Mouse (Mus musculus) kidney, postnatal 0 days (tissue): ENCODE measurements around the gene Arntl2. TPM values are rescaled to one million over a fixed set of nuclear protein-coding genes. Genes with fewer than 3 reads are reported as not detected.

Experiments used
- ATAC-seq: fragments of 200-750 bp; cut with Nextera tagmentation; replicated peaks from 2 replicates; pipeline ENCODE4 v1.8.0; 2017; ENCODE audit warnings: low read depth, moderate number of reproducible peaks, moderate TSS enrichment, moderate library complexity; ENCODE audit not compliant: low FRiP score
- DNase-seq: peaks from one replicate; pipeline ENCODE4 v3.0.0-alpha.2; 2016; ENCODE audit warnings: low spot score
- H3K27ac ChIP-seq: fragments of 300-500 bp; sonication (generic); 2 replicates; pipeline ENCODE4 v1.5.1; 2014; ENCODE audit warnings: mild to moderate bottlenecking
- H3K27me3 ChIP-seq: fragments of 300-500 bp; sonication (generic); 2 replicates; pipeline ENCODE4 v1.6.1; 2014; ENCODE audit warnings: low read length, mixed read lengths; ENCODE audit not compliant: insufficient read depth
- H3K36me3 ChIP-seq: fragments of 300-500 bp; sonication (generic); 2 replicates; pipeline ENCODE4 v1.6.1; 2014; ENCODE audit warnings: low read length, mixed read lengths; ENCODE audit not compliant: insufficient read depth
- H3K4me1 ChIP-seq: fragments of 300-500 bp; sonication (generic); replicated peaks from 2 replicates; pipeline ENCODE4 v1.6.1; 2014; ENCODE audit warnings: antibody characterized with exemption, low read length, mixed read lengths; ENCODE audit not compliant: insufficient read depth
- H3K4me2 ChIP-seq: fragments of 300-500 bp; sonication (generic); 2 replicates; pipeline ENCODE4 v1.6.1; 2014; ENCODE audit warnings: mild to moderate bottlenecking, low read length, moderate library complexity, mixed read lengths
- H3K4me3 ChIP-seq: fragments of 300-500 bp; sonication (generic); replicated peaks from 2 replicates; pipeline ENCODE4 v1.5.1; 2014; ENCODE audit warnings: low read depth, low read length
- H3K9ac ChIP-seq: fragments of 300-500 bp; sonication (generic); 2 replicates; pipeline ENCODE4 v1.6.1; 2014; ENCODE audit warnings: low read depth, low read length
- H3K9me3 ChIP-seq: fragments of 300-500 bp; sonication (generic); replicated peaks from 2 replicates; pipeline ENCODE4 v1.6.1; 2016; ENCODE audit warnings: low read length, inconsistent platforms, mixed read lengths
- CTCF ChIP-seq: IDR thresholded peaks from 2 replicates; pipeline ENCODE4 v1.5.1; 2016; ENCODE audit warnings: antibody characterized with exemption, low read depth, mild to moderate bottlenecking, moderate library complexity
- WGBS: fragments of 180-500 bp; shearing (Covaris S2); extraction: QIAGEN DNeasy Blood & Tissue Kit; methylation state at CpG from one replicate; pipeline ENCODE4 v1.1.7; 2014; 5-methylcytosine and 5-hydroxymethylcytosine counted together
- polyA plus RNA-seq: library from polyadenylated mRNA; unstranded; fragments of >200 nt; fragmentation: Nextera tagmentation; extraction: Ambion mirVana; gene quantifications from 2 replicates; pipeline ENCODE4 v1.2.1, GENCODE M21; 2015

Gene Arntl2
- polyA plus RNA-seq, 1 experiment from 2014 or later: 1.2 TPM

DNA sequence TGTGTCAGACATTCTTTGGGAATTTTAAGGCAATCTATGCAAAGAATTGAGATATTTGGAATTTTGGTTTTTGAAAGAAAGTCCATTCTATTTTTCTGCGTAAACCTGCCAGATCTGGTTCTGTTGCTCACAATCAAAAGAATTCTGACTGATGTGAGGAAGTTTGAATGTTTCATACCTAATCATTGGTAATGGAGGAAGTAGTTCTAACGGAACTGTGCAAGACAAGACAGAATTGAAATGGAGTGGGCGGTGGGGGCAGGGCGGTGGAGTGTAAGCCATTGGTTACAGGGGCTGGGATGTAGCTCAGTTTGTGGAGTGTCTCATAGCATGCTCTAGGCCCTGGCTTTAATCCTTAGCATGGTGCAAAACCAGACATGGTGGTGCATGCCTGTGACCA, 76.1 kb downstream of the Arntl2 start:
- ATAC-seq (no peak), DNase-seq (no peak)
- 91% methylated on average over 4 of the region's 4 CpGs for WGBS
- Histone ChIP-seq H3K27me3 (no peaks in the 10 kb centered on the region), H3K4me2 (no peak overlapping the region), H3K9ac (no peak overlapping the region), H3K36me3 (no peaks in the 10 kb centered on the region), H3K27ac (no peak overlapping the region), H3K9me3 (no peaks in the 10 kb centered on the region), H3K4me3 (no peak overlapping the region), H3K4me1 (no peaks in the 10 kb centered on the region)
- TF ChIP-seq CTCF: no peak

DNA sequence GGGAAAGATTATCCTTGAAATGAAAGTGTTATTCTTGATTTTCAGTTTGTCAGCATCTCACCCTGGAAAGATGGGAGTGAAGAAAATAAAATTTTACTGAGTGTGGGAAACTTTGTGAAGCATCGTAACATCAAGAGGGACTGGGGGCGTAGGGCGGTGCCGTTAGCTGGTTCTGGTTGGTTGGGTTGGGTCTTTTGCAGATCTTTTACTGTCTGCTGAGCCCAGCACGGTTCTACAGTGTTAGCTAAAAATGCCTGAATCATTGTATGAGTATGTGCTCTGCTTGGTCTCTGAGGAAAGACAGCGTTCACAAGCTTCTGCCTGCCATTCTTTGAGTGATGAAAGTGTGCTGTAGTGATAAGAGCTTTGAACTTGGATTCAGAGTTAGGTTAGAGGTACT, 78.6 kb downstream of the Arntl2 start:
- 50% methylated on average over 6 of the region's 6 CpGs for WGBS
- no peak for ATAC-seq

DNA sequence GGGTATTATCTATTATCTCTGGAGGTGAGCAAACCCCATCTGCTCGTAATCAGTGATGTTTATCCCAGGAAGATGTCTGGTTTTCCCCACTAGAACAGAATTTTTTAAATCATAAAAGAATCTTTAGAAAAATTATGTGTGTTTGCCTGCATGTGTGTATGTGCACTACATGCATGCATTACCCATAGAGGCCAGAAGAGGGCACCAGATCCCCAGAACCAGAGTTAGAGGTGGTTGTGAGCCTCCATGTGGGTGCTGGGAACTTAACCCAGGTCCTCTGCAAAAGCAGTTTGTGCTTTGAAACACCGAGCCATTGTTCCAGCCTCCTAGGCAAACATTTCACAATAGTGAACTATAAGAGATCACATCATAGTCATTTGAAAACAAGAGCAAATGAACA, 81.0 kb downstream of the Arntl2 start:
- Histone ChIP-seq H3K4me3 (no peak overlapping the region), H3K27ac (no peak overlapping the region), H3K27me3 (no peaks in the 10 kb centered on the region), H3K4me2 (no peak overlapping the region), H3K9ac (no peak overlapping the region), H3K36me3 (no peaks in the 10 kb centered on the region), H3K4me1 (no peaks in the 10 kb centered on the region), H3K9me3 (no peaks in the 10 kb centered on the region)
- peak; percentile 39 for TF ChIP-seq CTCF
- 94% methylated on average over 2 of the region's 2 CpGs for WGBS
- ATAC-seq (no peak), DNase-seq (no peak)

More for the DNA sequence above, 78.6 kb downstream of the Arntl2 start:
- no peak overlapping the region for H3K4me3 ChIP-seq
- DNase-seq: no peak
- no peak overlapping the region for H3K27ac ChIP-seq
- no peaks in the 10 kb centered on the region for H3K4me1 ChIP-seq
- H3K36me3 ChIP-seq: no peaks in the 10 kb centered on the region
- H3K27me3 ChIP-seq: no peaks in the 10 kb centered on the region
- H3K9me3 ChIP-seq: no peaks in the 10 kb centered on the region
- TF ChIP-seq CTCF: no peak
- no peak overlapping the region for H3K4me2 ChIP-seq
- H3K9ac ChIP-seq: no peak overlapping the region

DNA sequence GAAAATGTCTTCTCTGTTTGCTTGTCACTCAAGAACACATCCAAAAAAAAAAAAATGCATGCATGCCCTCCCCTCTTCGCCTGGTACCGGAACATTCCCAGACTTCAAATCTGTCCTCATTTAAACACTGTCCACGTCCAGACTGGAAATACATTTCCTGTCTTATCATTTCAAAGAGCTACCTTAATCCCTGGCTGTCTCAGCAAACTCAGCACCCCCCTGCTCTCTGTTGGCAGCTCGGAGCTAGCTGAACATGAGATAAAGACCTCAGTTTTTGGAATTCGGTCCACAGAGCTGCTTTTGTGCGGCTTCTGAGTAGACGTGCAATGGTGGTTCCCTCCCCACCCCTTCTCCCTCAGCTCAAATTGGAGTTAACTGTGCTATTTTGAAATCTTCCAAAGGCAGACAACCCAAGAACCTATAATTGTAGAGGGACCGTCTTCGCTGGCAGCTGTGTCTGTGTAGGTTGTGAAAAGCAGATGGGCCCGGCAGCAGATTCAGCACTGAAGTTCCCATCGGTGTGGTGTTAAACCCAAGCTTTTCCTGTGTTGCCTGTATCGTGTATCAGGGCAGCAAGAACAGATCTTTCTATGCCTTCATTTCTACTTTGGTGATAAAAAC, 81.7 kb downstream of the Arntl2 start:
- Histone ChIP-seq H3K27ac (no peak overlapping the region), H3K9me3 (no peaks in the 10 kb centered on the region), H3K4me2 (no peak overlapping the region), H3K9ac (no peak overlapping the region), H3K27me3 (no peaks in the 10 kb centered on the region), H3K4me3 (no peak overlapping the region), H3K36me3 (no peaks in the 10 kb centered on the region), H3K4me1 (no peaks in the 10 kb centered on the region)
- TF ChIP-seq CTCF: no peak
- ATAC-seq (no peak), DNase-seq (no peak)
- WGBS: 90% methylated on average over 12 of the region's 12 CpGs

DNA sequence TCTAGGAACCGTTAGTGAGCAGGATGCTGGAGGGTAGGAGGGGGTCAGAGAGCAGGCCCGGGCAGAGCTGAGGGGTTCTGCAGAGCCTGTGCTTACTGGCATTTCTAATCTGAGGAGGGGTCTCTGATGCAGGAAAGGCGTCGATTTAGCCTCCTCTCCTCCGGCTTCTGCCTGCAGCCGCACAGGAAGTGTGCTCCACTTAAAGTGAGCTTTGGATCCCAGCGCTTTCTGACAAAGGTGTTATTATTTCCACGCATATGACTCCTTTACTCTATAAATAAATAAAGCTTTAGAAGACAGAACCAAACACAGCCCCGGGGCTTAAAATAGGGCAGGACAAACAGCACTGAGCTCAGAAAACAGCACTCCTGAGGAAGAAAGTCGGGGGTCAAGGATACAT, 83.1 kb downstream of the Arntl2 start:
- no peaks in the 10 kb centered on the region for H3K36me3 ChIP-seq
- DNase-seq (no peak), ATAC-seq (no peak)
- H3K4me1 ChIP-seq: no peaks in the 10 kb centered on the region
- WGBS: 46% methylated on average over 10 of the region's 10 CpGs
- no peak for TF ChIP-seq CTCF
- H3K9me3 ChIP-seq: no peaks in the 10 kb centered on the region
- no peak overlapping the region for H3K9ac ChIP-seq
- no peak overlapping the region for H3K4me2 ChIP-seq
- H3K4me3 ChIP-seq: no peak overlapping the region
- H3K27me3 ChIP-seq: no peaks in the 10 kb centered on the region
- no peak overlapping the region for H3K27ac ChIP-seq

DNA sequence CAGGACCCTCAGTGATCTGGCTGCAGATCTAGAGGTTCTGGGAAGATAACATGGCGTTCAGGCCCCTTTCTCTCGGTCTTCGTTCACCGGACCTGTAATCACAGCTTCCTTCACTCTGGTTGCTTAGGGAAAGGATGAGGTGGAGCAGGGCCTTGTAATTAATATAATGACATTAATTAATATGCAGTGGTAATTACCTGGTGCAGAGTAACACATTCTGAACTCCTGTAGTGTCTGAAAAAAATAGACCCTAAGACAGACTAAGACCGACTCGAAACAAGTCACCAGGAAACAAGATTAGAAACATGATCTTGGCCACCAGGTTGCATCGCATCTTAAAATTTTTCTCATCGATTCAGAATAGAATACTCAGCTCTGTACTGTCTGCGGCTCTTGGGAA, 84.0 kb downstream of the Arntl2 start:
- DNase-seq (no peak), ATAC-seq (no peak)
- Histone ChIP-seq H3K36me3 (no peaks in the 10 kb centered on the region), H3K4me2 (no peak overlapping the region), H3K27me3 (no peaks in the 10 kb centered on the region), H3K9ac (no peak overlapping the region), H3K9me3 (no peaks in the 10 kb centered on the region), H3K4me3 (no peak overlapping the region), H3K4me1 (no peaks in the 10 kb centered on the region; the same call in 1 of the 2 replicates), H3K27ac (no peak overlapping the region)
- 84% methylated on average over 9 of the region's 9 CpGs for WGBS
- no peak for TF ChIP-seq CTCF

DNA sequence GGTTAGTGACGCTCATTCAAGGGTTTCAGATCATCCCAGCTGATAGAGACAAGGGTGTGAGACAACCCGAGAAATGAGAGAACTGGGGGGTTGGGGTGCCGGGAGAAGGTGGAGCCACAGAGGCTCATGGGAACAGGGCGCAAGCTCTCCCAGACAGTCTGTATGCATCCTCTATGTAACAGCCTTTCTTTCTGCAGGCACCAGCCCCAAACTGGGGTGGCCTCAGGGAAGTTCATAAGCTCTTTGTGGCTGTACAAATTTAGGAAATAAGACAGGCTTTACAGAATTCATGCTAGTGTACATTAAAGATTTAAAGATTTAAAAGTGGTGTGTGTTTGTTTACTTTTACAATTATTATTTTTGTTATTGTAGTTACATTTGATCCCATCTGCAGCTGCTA, 84.4 kb downstream of the Arntl2 start:
- DNase-seq: no peak
- Histone ChIP-seq H3K9ac (no peak overlapping the region), H3K9me3 (no peaks in the 10 kb centered on the region), H3K4me1 (no peaks in the 10 kb centered on the region; the same call in 1 of the 2 replicates), H3K4me3 (no peak overlapping the region), H3K36me3 (no peaks in the 10 kb centered on the region), H3K27me3 (no peaks in the 10 kb centered on the region), H3K27ac (no peak overlapping the region), H3K4me2 (no peak overlapping the region)
- 79% methylated on average over 4 of the region's 4 CpGs for WGBS
- no peak for ATAC-seq
- no peak for TF ChIP-seq CTCF
